ENCODE assay signal across 8 mouse cellular contexts in the genomic region with DNA sequence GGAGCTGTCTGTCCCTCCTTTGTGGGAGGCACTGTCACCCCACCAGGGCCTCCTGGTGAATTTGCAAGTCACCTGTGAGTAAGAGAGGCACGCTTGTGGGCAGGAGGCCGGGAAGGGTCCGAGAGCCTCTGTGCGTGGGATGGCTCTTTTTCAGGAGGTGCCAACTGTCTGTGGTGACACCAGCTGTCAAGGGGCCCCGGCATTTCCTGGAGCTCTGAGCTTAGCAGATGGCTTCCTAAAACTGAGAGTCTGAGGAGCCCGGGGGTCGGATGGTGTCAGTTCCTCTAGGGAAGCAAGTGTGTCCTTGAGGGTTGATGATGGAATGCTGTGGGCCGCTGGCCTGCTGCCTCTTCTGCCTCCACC. TPM values are rescaled to one million over a fixed set of nuclear protein-coding genes. Genes with fewer than 3 reads are reported as not detected.
A peak's percentile ranks its signal among the peaks of the same experiment; 100 is the strongest.
DNase-seq lines count a peak whose midpoint lies in the region; ATAC-seq and TF ChIP-seq lines count a peak whose summit lies in the region.

No protein-coding gene starts in this region.

- no peaks in the 10 kb centered on the region for H3K36me3 ChIP-seq in hindbrain, embryonic 12.5 days
- no peaks in the 10 kb centered on the region for H3K36me3 ChIP-seq in hindbrain, embryonic 14.5 days (replicated peaks; ENCODE audit: control insufficient read depth, insufficient read depth)
- H3K36me3 ChIP-seq in heart, postnatal 0 days (replicated peaks; ENCODE audit: control insufficient read depth, insufficient read depth, low read length) = no peaks in the 10 kb centered on the region
- 0 out of 2 replicates have a peak, but pooled peaks cover 4% of the 10 kb centered on the region for H3K36me3 ChIP-seq in limb, embryonic 13.5 days
- no peaks in the 10 kb centered on the region for H3K36me3 ChIP-seq in stomach, embryonic 16.5 days (ENCODE audit: control insufficient read depth, insufficient read depth, low read length)

- 73% methylated on average over 8 of the region's 8 CpGs for WGBS in hindbrain, embryonic 12.5 days
- 62% methylated on average over 8 of the region's 8 CpGs for WGBS in hindbrain, embryonic 14.5 days
- WGBS in heart, postnatal 0 days = 52% methylated on average over 8 of the region's 8 CpGs
- 56% methylated on average over 8 of the region's 8 CpGs for WGBS in limb, embryonic 13.5 days
- 55% methylated on average over 8 of the region's 8 CpGs for WGBS in stomach, embryonic 16.5 days

- no peak overlapping the region for H3K4me2 ChIP-seq in hindbrain, embryonic 12.5 days (replicated peaks)
- no peak overlapping the region for H3K4me2 ChIP-seq in hindbrain, embryonic 14.5 days (replicated peaks)
- H3K4me2 ChIP-seq in heart, postnatal 0 days (ENCODE audit: low read depth, low read length) = peak overlapping the region; percentile 21; the same call in 1 of the 2 replicates
- H3K4me2 ChIP-seq in limb, embryonic 13.5 days (replicated peaks) = peak overlapping the region; percentile 20
- H3K4me2 ChIP-seq in stomach, embryonic 16.5 days (ENCODE audit: low read depth, low read length) = peak overlapping the region; percentile 32; the same call in 1 of the 2 replicates

- no peak for TF ChIP-seq CTCF in heart, postnatal 0 days (IDR thresholded peaks at IDR 0.05; ENCODE audit: low read depth)

- H3K4me1 ChIP-seq in hindbrain, embryonic 12.5 days = peaks cover 46% of the 10 kb centered on the region
- peaks cover 17% of the 10 kb centered on the region for H3K4me1 ChIP-seq in hindbrain, embryonic 14.5 days (replicated peaks; ENCODE audit: control insufficient read depth, insufficient read depth, low read length)
- H3K4me1 ChIP-seq in heart, postnatal 0 days (ENCODE audit: control insufficient read depth, insufficient read depth) = peaks cover 78% of the 10 kb centered on the region
- peaks cover 84% of the 10 kb centered on the region for H3K4me1 ChIP-seq in limb, embryonic 13.5 days
- H3K4me1 ChIP-seq in stomach, embryonic 16.5 days (ENCODE audit: control insufficient read depth, insufficient read depth, low read length) = peaks cover 77% of the 10 kb centered on the region

- no peaks in the 10 kb centered on the region for H3K27me3 ChIP-seq in hindbrain, embryonic 12.5 days
- H3K27me3 ChIP-seq in hindbrain, embryonic 14.5 days (ENCODE audit: control insufficient read depth, insufficient read depth, low read length) = no peaks in the 10 kb centered on the region
- no peaks in the 10 kb centered on the region for H3K27me3 ChIP-seq in heart, postnatal 0 days (ENCODE audit: control insufficient read depth, insufficient read depth, low read length)
- H3K27me3 ChIP-seq in limb, embryonic 13.5 days = no peaks in the 10 kb centered on the region
- H3K27me3 ChIP-seq in stomach, embryonic 16.5 days (ENCODE audit: control insufficient read depth, insufficient read depth, low read length) = no peaks in the 10 kb centered on the region

- no peak for ATAC-seq in hindbrain, embryonic 12.5 days (ENCODE audit: low FRiP score)
- no peak for ATAC-seq in hindbrain, embryonic 14.5 days (ENCODE audit: low FRiP score)
- ATAC-seq in heart, postnatal 0 days (ENCODE audit: insufficient read depth, low read depth) = no peak
- no peak for ATAC-seq in limb, embryonic 13.5 days (ENCODE audit: low FRiP score, low read depth)
- ATAC-seq in stomach, embryonic 16.5 days (ENCODE audit: insufficient read depth, low FRiP score) = no peak

- 0 out of 2 replicates have a peak overlapping the region, but pooled peaks have one; percentile 24 for H3K9ac ChIP-seq in hindbrain, embryonic 12.5 days
- no peak overlapping the region for H3K9ac ChIP-seq in hindbrain, embryonic 14.5 days
- H3K9ac ChIP-seq in heart, postnatal 0 days (replicated peaks; ENCODE audit: low read depth, low read length) = peak overlapping the region; percentile 15; the same call in 1 of the 2 replicates
- H3K9ac ChIP-seq in limb, embryonic 13.5 days = 0 out of 2 replicates have a peak overlapping the region, but pooled peaks have one; percentile 43
- peak overlapping the region; percentile 40; the same call in 1 of the 2 replicates for H3K9ac ChIP-seq in stomach, embryonic 16.5 days (ENCODE audit: low read length)

- DNase-seq in hindbrain, embryonic 14.5 days (ENCODE audit: low spot score) = no peak
- peak; percentile 96 for DNase-seq in cerebellum, adult 11-12 months
- no peak for DNase-seq in heart, postnatal 0 days (ENCODE audit: low spot score)
- DNase-seq in frontal cortex, postnatal 10 days (ENCODE audit: low spot score in 2 of 2) = no peak
- DNase-seq in urinary bladder, adult 2 months (ENCODE audit: low spot score) = no peak

- no peak for TF ChIP-seq EP300 in heart, postnatal 0 days (IDR thresholded peaks at IDR 0.05; ENCODE audit: low read depth)

- H3K9me3 ChIP-seq in hindbrain, embryonic 12.5 days (replicated peaks) = no peaks in the 10 kb centered on the region
- H3K9me3 ChIP-seq in hindbrain, embryonic 14.5 days (ENCODE audit: control insufficient read depth, low read length) = no peaks in the 10 kb centered on the region
- no peaks in the 10 kb centered on the region for H3K9me3 ChIP-seq in heart, postnatal 0 days (replicated peaks; ENCODE audit: control insufficient read depth, low read length)
- no peaks in the 10 kb centered on the region for H3K9me3 ChIP-seq in limb, embryonic 13.5 days
- no peaks in the 10 kb centered on the region for H3K9me3 ChIP-seq in stomach, embryonic 16.5 days (replicated peaks; ENCODE audit: control insufficient read depth, low read length)

- H3K27ac ChIP-seq in hindbrain, embryonic 12.5 days = peak overlapping the region; percentile 26; the same call in 1 of the 2 replicates
- H3K27ac ChIP-seq in hindbrain, embryonic 14.5 days = no peak overlapping the region
- H3K27ac ChIP-seq in heart, postnatal 0 days (ENCODE audit: low read depth) = peak overlapping the region; percentile 93
- H3K27ac ChIP-seq in limb, embryonic 13.5 days = peak overlapping the region; percentile 89
- H3K27ac ChIP-seq in stomach, embryonic 16.5 days (ENCODE audit: low read length) = peak overlapping the region; percentile 80

- H3K4me3 ChIP-seq in hindbrain, embryonic 12.5 days = no peak overlapping the region
- H3K4me3 ChIP-seq in hindbrain, embryonic 14.5 days (replicated peaks; ENCODE audit: low read length) = no peak overlapping the region
- H3K4me3 ChIP-seq in heart, postnatal 0 days (ENCODE audit: low read depth, low read length) = no peak overlapping the region
- no peak overlapping the region for H3K4me3 ChIP-seq in limb, embryonic 13.5 days
- H3K4me3 ChIP-seq in stomach, embryonic 16.5 days (replicated peaks; ENCODE audit: low read length) = no peak overlapping the region

RNA-seq across cellular contexts. Expression of a gene that starts 24.0 kb away (rescaled TPM):
- 34.0 and 39.2 TPM in 2 replicates for polyA plus RNA-seq in hindbrain, embryonic 12.5 days (2016; fragmentation: Nextera tagmentation; extraction: Ambion mirVana)
- polyA plus RNA-seq in hindbrain, embryonic 14.5 days (2014; fragmentation: Nextera tagmentation; extraction: Ambion mirVana) = 11.3 and 12.2 TPM in 2 replicates
- total RNA-seq in heart, postnatal 0 days (2014; rRNA removed; ENCODE audit: low replicate concordance) = 66.6 and 68.8 TPM in 2 replicates
- 19.3 and 19.9 TPM in 2 replicates for polyA plus RNA-seq in heart, postnatal 0 days (2015; fragmentation: Nextera tagmentation; extraction: Ambion mirVana)
- 46.9 and 54.0 TPM in 2 replicates for polyA plus RNA-seq in limb, embryonic 13.5 days (2015; fragmentation: Nextera tagmentation; extraction: Ambion mirVana)
- 41.9 and 44.5 TPM in 2 replicates for polyA plus RNA-seq in stomach, embryonic 16.5 days (2015; fragmentation: Nextera tagmentation; extraction: Ambion mirVana)
- polyA plus RNA-seq in urinary bladder, adult 2 months (2012; rRNA removed) = 68.7 and 73.4 TPM in 2 replicates

RNA-seq across cellular contexts. Expression of a gene that starts 28.8 kb away (rescaled TPM):
- 819 and 900 TPM in 2 replicates for polyA plus RNA-seq in hindbrain, embryonic 12.5 days (2016; fragmentation: Nextera tagmentation; extraction: Ambion mirVana)
- polyA plus RNA-seq in hindbrain, embryonic 14.5 days (2014; fragmentation: Nextera tagmentation; extraction: Ambion mirVana) = 952 and 1,000 TPM in 2 replicates
- 2,397 and 2,522 TPM in 2 replicates for total RNA-seq in heart, postnatal 0 days (2014; rRNA removed; ENCODE audit: low replicate concordance)
- polyA plus RNA-seq in heart, postnatal 0 days (2015; fragmentation: Nextera tagmentation; extraction: Ambion mirVana) = 877 and 933 TPM in 2 replicates
- polyA plus RNA-seq in limb, embryonic 13.5 days (2015; fragmentation: Nextera tagmentation; extraction: Ambion mirVana) = 1,446 and 1,459 TPM in 2 replicates
- 1,450 and 1,538 TPM in 2 replicates for polyA plus RNA-seq in stomach, embryonic 16.5 days (2015; fragmentation: Nextera tagmentation; extraction: Ambion mirVana)
- polyA plus RNA-seq in urinary bladder, adult 2 months (2012; rRNA removed) = 2,459 and 2,490 TPM in 2 replicates

RNA-seq across cellular contexts. Expression of a gene that starts 34.6 kb away (rescaled TPM):
- 57.6 and 62.5 TPM in 2 replicates for polyA plus RNA-seq in hindbrain, embryonic 12.5 days (2016; fragmentation: Nextera tagmentation; extraction: Ambion mirVana)
- 40.5 and 45.2 TPM in 2 replicates for polyA plus RNA-seq in hindbrain, embryonic 14.5 days (2014; fragmentation: Nextera tagmentation; extraction: Ambion mirVana)
- 38.3 and 42.8 TPM in 2 replicates for total RNA-seq in heart, postnatal 0 days (2014; rRNA removed; ENCODE audit: low replicate concordance)
- 12.9 and 13.6 TPM in 2 replicates for polyA plus RNA-seq in heart, postnatal 0 days (2015; fragmentation: Nextera tagmentation; extraction: Ambion mirVana)
- 46.1 and 48.2 TPM in 2 replicates for polyA plus RNA-seq in limb, embryonic 13.5 days (2015; fragmentation: Nextera tagmentation; extraction: Ambion mirVana)
- 33.6 and 35.1 TPM in 2 replicates for polyA plus RNA-seq in stomach, embryonic 16.5 days (2015; fragmentation: Nextera tagmentation; extraction: Ambion mirVana)
- 17.8 and 26.4 TPM in 2 replicates for polyA plus RNA-seq in urinary bladder, adult 2 months (2012; rRNA removed)

RNA-seq across cellular contexts. Expression of a gene that starts 45.9 kb away (rescaled TPM):
- 23.1 and 24.7 TPM in 2 replicates for polyA plus RNA-seq in hindbrain, embryonic 12.5 days (2016; fragmentation: Nextera tagmentation; extraction: Ambion mirVana)
- polyA plus RNA-seq in hindbrain, embryonic 14.5 days (2014; fragmentation: Nextera tagmentation; extraction: Ambion mirVana) = 19.1 and 20.3 TPM in 2 replicates
- 13.8 and 29.0 TPM in 2 replicates for total RNA-seq in heart, postnatal 0 days (2014; rRNA removed; ENCODE audit: low replicate concordance)
- 14.5 and 15.4 TPM in 2 replicates for polyA plus RNA-seq in heart, postnatal 0 days (2015; fragmentation: Nextera tagmentation; extraction: Ambion mirVana)
- polyA plus RNA-seq in limb, embryonic 13.5 days (2015; fragmentation: Nextera tagmentation; extraction: Ambion mirVana) = 25.8 and 27.5 TPM in 2 replicates
- polyA plus RNA-seq in stomach, embryonic 16.5 days (2015; fragmentation: Nextera tagmentation; extraction: Ambion mirVana) = 24.4 and 28.0 TPM in 2 replicates
- 56.1 and 75.8 TPM in 2 replicates for polyA plus RNA-seq in urinary bladder, adult 2 months (2012; rRNA removed)

Comparison
In these comparisons a context has a peak if more than half of its experiments do, and no peak if none do; other contexts are left out.
1. H3K4me2 ChIP-seq: peak in heart, postnatal 0 days (single experiment), limb, embryonic 13.5 days (single experiment) and stomach, embryonic 16.5 days (single experiment); none in hindbrain, embryonic 12.5 days (single experiment) and hindbrain, embryonic 14.5 days (single experiment).